Mouse (Mus musculus) neural tube, embryonic 11.5 days (tissue): ENCODE measurements around the gene Opn1mw. TPM values are rescaled to one million over a fixed set of nuclear protein-coding genes. Genes with fewer than 3 reads are reported as not detected.

Experiments
- ATAC-seq: fragments of 200-750 bp; cut with Nextera tagmentation; 2 replicates; pipeline ENCODE4 v1.8.0; 2017; ENCODE audit warnings: moderate number of reproducible peaks, mild to moderate bottlenecking, moderate TSS enrichment, moderate library complexity; ENCODE audit not compliant: insufficient read depth, low FRiP score, low TSS enrichment
- DNase-seq: peaks from one replicate; pipeline ENCODE4 v3.0.0-alpha.2; 2015; ENCODE audit warnings: low spot score
- H3K27ac ChIP-seq: fragments of 300-500 bp; sonication (generic); 2 replicates; pipeline ENCODE4 v1.5.1; 2014; ENCODE audit warnings: low read depth, mild to moderate bottlenecking, low read length
- H3K27me3 ChIP-seq: fragments of 300-500 bp; sonication (generic); 2 replicates; pipeline ENCODE4 v1.6.1; 2014; ENCODE audit warnings: mild to moderate bottlenecking, low read length, mixed read lengths; ENCODE audit not compliant: control insufficient read depth, insufficient read depth
- H3K36me3 ChIP-seq: fragments of 300-500 bp; sonication (generic); 2 replicates; pipeline ENCODE4 v1.6.1; 2014; ENCODE audit warnings: mild to moderate bottlenecking, low read length, moderate library complexity, mixed read lengths; ENCODE audit not compliant: control insufficient read depth, insufficient read depth
- H3K4me1 ChIP-seq: fragments of 300-500 bp; sonication (generic); 2 replicates; pipeline ENCODE4 v1.6.1; 2014; ENCODE audit warnings: low read length, mixed read lengths; ENCODE audit not compliant: control insufficient read depth, insufficient read depth
- H3K4me2 ChIP-seq: fragments of 300-500 bp; sonication (generic); 2 replicates; pipeline ENCODE4 v1.6.1; 2014; ENCODE audit warnings: low read depth, mild to moderate bottlenecking, moderate library complexity
- H3K4me3 ChIP-seq: fragments of 300-500 bp; sonication (generic); 2 replicates; pipeline ENCODE4 v1.5.1; 2014; ENCODE audit warnings: low read depth, low read length
- H3K9ac ChIP-seq: fragments of 300-500 bp; sonication (generic); 2 replicates; pipeline ENCODE4 v1.6.1; 2014; ENCODE audit warnings: mild to moderate bottlenecking, low read length
- H3K9me3 ChIP-seq: fragments of 300-500 bp; sonication (generic); 2 replicates; pipeline ENCODE4 v1.6.1; 2016; ENCODE audit warnings: low read length; ENCODE audit not compliant: control insufficient read depth
- WGBS: fragments of 180-500 bp; shearing (Covaris S2); extraction: QIAGEN DNeasy Blood & Tissue Kit; methylation state at CpG from one replicate; pipeline ENCODE4 v1.1.7; 2014; 5-methylcytosine and 5-hydroxymethylcytosine counted together
- polyA plus RNA-seq: library from polyadenylated mRNA; unstranded; fragments of >200 nt; fragmentation: Nextera tagmentation; extraction: Ambion mirVana; gene quantifications from 2 replicates; pipeline ENCODE4 v1.2.1, GENCODE M21; 2014

The Opn1mw gene
- polyA plus RNA-seq: not detected in 2 replicates

DNA sequence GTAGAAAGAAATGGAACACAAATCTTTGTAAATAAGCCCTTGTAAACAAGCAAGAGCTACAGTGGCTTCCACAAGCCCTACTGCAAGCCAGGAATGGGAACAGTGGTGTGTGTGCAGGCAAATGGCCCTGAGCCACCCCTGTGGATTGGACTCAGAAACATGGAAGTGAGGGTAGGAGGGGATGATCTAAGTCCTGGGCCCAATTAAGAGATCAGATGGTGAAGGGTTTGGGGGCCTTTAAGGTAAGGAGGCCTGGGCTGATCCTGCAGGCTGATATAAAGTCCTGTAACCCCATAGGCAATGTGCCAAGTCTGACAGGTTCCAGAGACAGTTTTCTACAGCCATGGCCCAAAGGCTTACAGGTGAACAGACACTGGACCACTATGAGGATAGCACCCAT, at the start of gene Opn1mw:
Gene Opn1mw (plus strand): TSS at position 301 of the 400 bp plus-strand sequence.
- no peak for ATAC-seq
- no peak for DNase-seq
- Histone ChIP-seq H3K4me1 (no peaks in the 10 kb centered on the region), H3K9ac (no peak within 1 kb of the TSS), H3K36me3 (no peaks in the 10 kb centered on the region), H3K27me3 (no peaks in the 10 kb centered on the region), H3K27ac (no peak within 1 kb of the TSS), H3K9me3 (no peaks in the 10 kb centered on the region), H3K4me2 (no peak within 1 kb of the TSS), H3K4me3 (no peak within 1 kb of the TSS)

DNA sequence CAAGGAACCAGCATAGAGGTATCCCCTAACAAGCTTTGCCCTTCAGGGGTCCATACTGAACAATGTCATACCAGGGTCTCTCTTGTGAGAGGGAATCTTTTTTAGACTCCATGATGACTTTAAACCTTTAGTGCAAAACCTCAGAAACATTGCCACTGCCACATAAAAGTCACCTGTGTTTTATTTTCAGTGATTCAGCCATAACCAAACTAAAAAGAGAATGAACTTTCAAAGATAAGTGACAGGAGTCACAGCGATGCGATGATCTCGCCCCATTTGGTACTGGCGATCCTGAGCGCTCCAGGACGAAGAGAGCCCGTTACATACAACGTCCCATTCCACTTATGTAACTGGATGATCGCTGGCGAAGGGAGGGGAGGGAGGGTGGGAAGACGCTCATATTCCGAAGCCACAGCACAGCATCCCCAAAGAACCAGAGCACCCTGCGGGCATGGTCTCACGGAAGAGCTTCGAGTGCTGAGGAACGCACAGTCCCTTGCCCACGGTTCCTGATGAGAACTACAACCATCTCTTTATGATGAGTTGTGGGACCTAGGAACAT, 42.9 kb upstream of the Opn1mw start:
- Histone ChIP-seq H3K4me3 (peak overlapping the region; percentile 62), H3K9ac (peak overlapping the region; percentile 79), H3K27me3 (no peaks in the 10 kb centered on the region), H3K4me2 (peak overlapping the region; percentile 51), H3K4me1 (no peaks in the 10 kb centered on the region), H3K36me3 (no peaks in the 10 kb centered on the region), H3K9me3 (no peaks in the 10 kb centered on the region), H3K27ac (no peak overlapping the region; the same call in 1 of the 2 replicates)
- WGBS: 18% methylated on average over 17 of the region's 17 CpGs
- DNase-seq (no peak), ATAC-seq (peak; percentile 4; the same call in 1 of the 2 replicates)

DNA sequence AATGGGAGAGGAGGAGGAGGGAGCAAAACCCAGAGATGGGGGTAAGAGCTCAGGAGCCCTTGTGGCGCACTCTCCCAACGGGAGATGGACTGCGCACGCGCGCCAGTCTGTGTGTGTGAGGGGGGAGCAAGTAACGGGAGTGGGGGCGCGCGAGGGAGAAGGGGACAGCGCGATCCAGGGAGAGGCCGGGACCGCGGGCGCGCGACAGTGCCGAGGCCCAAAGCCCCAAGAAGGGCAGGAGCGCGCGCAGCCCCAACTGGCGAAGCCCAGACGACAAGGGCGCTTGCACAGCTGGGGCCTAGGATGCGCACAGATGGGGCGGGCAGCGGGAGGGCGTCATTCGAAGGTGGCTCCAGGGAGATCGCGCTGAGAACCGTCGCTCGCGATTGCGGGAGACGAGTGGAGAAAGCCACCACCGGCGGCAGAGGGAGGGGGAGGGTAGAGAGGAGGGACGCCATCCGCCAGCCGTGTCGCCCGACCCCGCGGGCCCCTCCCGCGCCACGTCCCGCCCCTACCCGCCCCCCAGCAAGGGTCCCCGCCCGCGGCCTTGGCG, 42.2 kb upstream of the Opn1mw start:
- Histone ChIP-seq H3K4me3 (peak overlapping the region; percentile 62), H3K4me2 (peak overlapping the region; percentile 51), H3K27me3 (no peaks in the 10 kb centered on the region), H3K9me3 (no peaks in the 10 kb centered on the region), H3K9ac (peak overlapping the region; percentile 79), H3K36me3 (no peaks in the 10 kb centered on the region), H3K27ac (peak overlapping the region; percentile 91), H3K4me1 (no peaks in the 10 kb centered on the region)
- ATAC-seq: peak; percentile 77
- WGBS: 24% methylated on average over 21 of the region's 56 CpGs
- peak; percentile 87 for DNase-seq

DNA sequence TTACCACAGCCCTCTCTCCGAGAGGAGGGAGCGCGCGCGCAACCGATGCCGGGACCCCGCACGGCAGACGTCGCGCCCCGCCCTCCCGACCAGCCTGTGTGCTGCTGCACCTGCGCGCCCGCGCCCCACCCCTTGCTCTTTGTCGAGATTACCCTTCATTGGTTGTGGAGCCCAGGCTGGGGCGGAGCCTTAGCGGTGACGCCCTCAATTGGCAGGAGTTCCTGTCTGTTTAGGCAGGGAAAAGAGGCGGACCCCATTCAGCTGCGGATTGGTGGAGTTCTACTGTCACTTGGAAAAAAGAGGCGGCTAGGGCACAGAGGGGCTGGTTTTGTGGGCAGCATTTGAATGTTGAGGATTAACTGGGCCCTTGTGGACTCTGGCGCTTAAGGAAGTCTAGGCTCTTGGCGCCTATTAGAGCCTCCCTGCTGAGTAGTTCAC, 41.6 kb upstream of the Opn1mw start:
- peak overlapping the region; percentile 79 for H3K9ac ChIP-seq
- H3K27ac ChIP-seq: peak overlapping the region; percentile 91
- DNase-seq (peak; percentile 94), ATAC-seq (peak; percentile 99)
- peak overlapping the region; percentile 26; the same call in 1 of the 2 replicates for H3K4me2 ChIP-seq
- 17% methylated on average over 23 of the region's 27 CpGs for WGBS
- H3K9me3 ChIP-seq: no peaks in the 10 kb centered on the region
- no peaks in the 10 kb centered on the region for H3K27me3 ChIP-seq
- peak overlapping the region; percentile 62 for H3K4me3 ChIP-seq
- H3K36me3 ChIP-seq: no peaks in the 10 kb centered on the region
- no peaks in the 10 kb centered on the region for H3K4me1 ChIP-seq

DNA sequence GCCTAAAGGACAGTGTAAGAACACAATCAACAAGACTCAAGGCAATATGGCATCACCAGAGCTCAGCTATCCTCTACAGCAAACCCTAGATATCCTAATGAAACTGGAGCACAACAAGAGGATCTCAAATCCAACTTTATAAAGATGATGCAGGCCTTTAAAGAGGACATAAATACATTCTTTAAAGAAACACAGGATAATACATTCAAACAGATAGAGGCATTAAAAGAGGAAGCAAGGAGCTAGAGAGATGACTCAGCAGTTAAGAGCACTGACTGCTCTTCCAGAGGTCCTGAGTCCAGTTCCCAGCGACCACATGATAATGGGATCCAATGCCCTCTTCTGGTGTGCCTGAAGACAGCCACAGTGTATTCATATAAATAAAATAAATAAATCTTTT, 32.1 kb upstream of the Opn1mw start:
- no peaks in the 10 kb centered on the region for H3K36me3 ChIP-seq
- no peak overlapping the region for H3K9ac ChIP-seq
- H3K27me3 ChIP-seq: no peaks in the 10 kb centered on the region
- no peaks in the 10 kb centered on the region for H3K9me3 ChIP-seq
- H3K27ac ChIP-seq: no peak overlapping the region
- ATAC-seq (no peak), DNase-seq (no peak)
- no peak overlapping the region for H3K4me2 ChIP-seq
- 71% methylated on average over 1 of the region's 1 CpGs for WGBS
- no peak overlapping the region for H3K4me3 ChIP-seq
- H3K4me1 ChIP-seq: no peaks in the 10 kb centered on the region

DNA sequence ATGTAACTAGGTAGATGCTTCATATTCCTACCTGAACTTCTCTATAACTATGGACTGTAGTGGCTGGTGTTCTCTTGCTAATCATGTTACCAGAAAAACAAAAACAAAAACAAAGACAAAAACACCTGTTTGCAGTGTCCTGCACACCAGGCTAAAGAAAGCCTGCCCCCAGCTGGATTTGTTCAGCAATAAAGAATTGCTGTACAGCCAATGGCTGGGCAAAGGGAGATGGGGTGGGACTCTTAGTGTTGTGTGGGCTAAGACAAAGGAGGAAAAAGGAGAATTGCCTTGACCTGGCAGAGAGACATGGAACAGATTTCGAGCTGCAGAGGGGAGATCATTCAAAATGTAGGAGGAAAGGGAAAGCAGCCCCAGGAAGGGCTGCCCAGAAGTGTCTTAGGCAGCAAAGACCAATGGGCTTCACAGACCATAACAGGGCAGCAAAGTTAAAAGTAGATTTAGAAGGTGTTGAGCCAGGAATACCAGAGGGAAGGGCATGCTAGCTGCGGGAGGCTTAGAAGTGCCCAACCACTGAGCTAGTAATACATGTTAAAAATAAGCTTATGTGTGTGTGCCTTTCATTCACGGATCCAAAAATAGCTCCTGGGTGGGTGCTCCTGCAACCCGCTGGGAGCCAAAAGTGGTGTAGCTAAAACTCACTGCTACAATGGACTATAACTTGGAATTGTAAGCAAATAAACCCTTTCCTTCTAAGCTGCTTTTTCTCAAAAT, 23.6 kb upstream of the Opn1mw start:
- H3K9ac ChIP-seq: no peak overlapping the region
- WGBS: 76% methylated on average over 4 of the region's 4 CpGs
- no peak overlapping the region for H3K4me2 ChIP-seq
- H3K36me3 ChIP-seq: no peaks in the 10 kb centered on the region
- ATAC-seq (no peak), DNase-seq (no peak)
- no peaks in the 10 kb centered on the region for H3K27me3 ChIP-seq
- no peak overlapping the region for H3K27ac ChIP-seq
- no peak overlapping the region for H3K4me3 ChIP-seq
- no peaks in the 10 kb centered on the region for H3K9me3 ChIP-seq
- no peaks in the 10 kb centered on the region for H3K4me1 ChIP-seq

DNA sequence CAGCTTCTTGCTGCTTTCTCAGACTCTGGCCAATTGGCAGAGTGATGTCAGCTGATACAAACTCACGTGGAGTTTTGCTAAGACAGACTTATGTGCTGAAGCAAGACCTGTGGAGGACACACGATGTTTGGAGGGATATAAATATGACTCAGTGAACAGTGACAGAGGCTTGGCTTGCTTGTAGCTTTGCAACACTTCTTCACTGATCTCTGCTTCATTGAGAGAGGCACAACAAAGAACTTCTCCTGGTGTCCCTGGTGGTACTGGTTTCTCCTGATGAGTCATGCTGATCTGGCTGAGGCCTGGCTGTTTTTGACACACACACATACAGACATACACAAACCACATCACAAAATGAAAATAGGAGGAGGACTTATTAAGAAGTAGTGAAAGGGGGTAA, 21.3 kb upstream of the Opn1mw start:
- no peak overlapping the region for H3K4me2 ChIP-seq
- DNase-seq (no peak), ATAC-seq (no peak)
- no peaks in the 10 kb centered on the region for H3K4me1 ChIP-seq
- 51% methylated on average over 2 of the region's 2 CpGs for WGBS
- H3K27ac ChIP-seq: no peak overlapping the region
- H3K9ac ChIP-seq: no peak overlapping the region
- H3K4me3 ChIP-seq: no peak overlapping the region
- no peaks in the 10 kb centered on the region for H3K9me3 ChIP-seq
- no peaks in the 10 kb centered on the region for H3K27me3 ChIP-seq
- H3K36me3 ChIP-seq: no peaks in the 10 kb centered on the region

DNA sequence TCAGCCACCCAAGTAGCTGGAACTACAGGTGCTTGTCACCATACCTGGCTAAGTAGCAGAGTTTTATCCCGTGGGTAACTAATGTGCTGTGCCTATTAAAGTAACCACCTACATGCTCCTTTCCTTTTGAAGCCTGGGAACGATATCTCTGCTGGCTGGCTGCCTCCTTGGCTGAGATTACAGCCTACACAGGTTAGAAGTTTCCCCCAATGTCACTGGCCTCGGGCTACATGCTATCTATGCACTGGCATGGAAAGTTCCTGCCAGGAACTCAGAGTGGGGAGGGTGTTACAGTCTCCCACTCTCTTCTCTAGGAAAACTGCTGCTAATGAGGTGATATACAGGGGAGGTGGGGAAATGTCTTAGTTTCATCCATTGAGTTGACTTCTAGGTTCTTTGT, 18.5 kb upstream of the Opn1mw start:
- DNase-seq (no peak), ATAC-seq (no peak)
- Histone ChIP-seq H3K36me3 (no peaks in the 10 kb centered on the region), H3K27ac (no peak overlapping the region), H3K4me1 (no peaks in the 10 kb centered on the region), H3K9ac (no peak overlapping the region), H3K4me3 (no peak overlapping the region), H3K27me3 (no peaks in the 10 kb centered on the region), H3K4me2 (no peak overlapping the region), H3K9me3 (no peaks in the 10 kb centered on the region)
- 60% methylated on average over 3 of the region's 3 CpGs for WGBS

DNA sequence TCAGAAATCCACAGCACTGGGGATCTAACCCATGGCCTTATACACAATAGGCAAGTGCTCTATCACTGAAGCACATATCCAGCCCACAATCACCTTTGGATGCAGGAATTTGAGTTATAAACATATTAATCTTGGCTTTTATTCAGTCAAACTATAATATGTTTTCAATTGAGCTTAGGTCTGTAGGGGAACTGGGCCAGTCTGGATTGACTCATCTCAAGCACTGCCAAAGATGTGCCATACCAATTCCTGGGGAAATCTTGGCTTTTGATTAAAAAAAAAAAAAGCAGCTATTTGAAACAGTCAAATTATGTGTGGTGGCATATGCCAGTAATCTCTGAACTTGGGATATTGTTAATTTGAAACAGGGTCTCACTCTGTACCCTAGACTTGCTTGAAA, 13.2 kb upstream of the Opn1mw start:
- Histone ChIP-seq H3K4me3 (no peak overlapping the region), H3K4me2 (no peak overlapping the region), H3K4me1 (no peaks in the 10 kb centered on the region), H3K27me3 (no peaks in the 10 kb centered on the region), H3K36me3 (no peaks in the 10 kb centered on the region), H3K9ac (no peak overlapping the region), H3K9me3 (no peaks in the 10 kb centered on the region), H3K27ac (no peak overlapping the region)
- no peak for DNase-seq
- ATAC-seq: no peak
